Mouse (Mus musculus) lung, postnatal 4 days (tissue): Measurements from ENCODE around the gene Ppp3r1.
"Not testable (repeated sequence)": the region's sequence is repeated elsewhere in the genome, so short reads cannot be mapped to it uniquely, and the experiment has no call there.

Source experiments
- DNase-seq, 2 experiments: peaks; one replicate each; pipeline ENCODE4 v3.0.0; 2021

The Ppp3r1 gene

DNA sequence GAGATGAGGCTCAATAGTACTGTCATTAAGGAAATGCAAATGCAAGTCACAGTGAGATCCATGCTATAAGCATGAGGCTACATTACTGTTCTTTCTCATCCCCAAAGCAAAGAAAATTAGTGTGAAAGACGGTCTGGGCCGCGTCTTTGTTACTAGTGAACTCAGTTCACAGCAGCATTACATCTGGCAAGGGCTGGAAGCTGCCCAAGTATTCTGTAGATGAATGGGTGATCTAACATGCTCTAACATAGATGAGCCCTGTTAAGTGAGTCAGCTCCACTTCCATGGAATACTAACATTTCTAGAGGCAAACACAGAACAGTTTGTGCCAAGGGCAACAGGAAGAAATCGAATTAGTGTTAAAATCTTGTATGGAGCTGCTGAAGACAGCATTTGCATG, 41.9 kb downstream of the Ppp3r1 start:
- DNase-seq = no peak

GRCm38 (mm10) chr11:17202481-17202880, 43.4 kb downstream of the Ppp3r1 start:
- DNase-seq = no peak

- peak; percentile 96 to 97 for DNase-seq
These were observed 52.4 kb downstream of the Ppp3r1 start, which contains the start of gene Pno1 for GRCm38 (mm10) chr11:17211258-17212140. Gene Pno1, minus strand, starts transcription at chr11:17211568.

- DNase-seq = no peak
These were observed 53.1 kb downstream of the Ppp3r1 start for GRCm38 (mm10) chr11:17212141-17212495.

GRCm38 (mm10) chr11:17212903-17213509, 53.9 kb downstream of the Ppp3r1 start:
- no peak for DNase-seq

DNA sequence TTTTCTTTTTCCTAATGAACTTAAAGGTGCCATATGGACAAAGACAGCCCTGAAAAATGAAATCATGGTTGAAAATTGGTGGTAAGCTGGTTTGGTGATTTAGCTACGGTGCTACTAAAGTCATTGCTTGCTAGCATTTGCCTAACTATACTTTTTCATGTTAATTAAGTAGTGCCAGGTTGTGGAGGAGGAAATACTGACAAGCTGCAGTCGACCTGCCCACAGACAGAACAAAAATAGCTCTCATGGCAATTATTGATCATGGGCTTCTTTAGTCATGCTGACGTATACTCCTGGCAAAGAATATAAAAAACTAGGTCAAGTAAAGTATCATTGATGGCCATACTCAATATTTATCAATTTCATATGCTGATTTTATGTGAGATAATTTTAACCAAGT, 56.4 kb downstream of the Ppp3r1 start:
- no peak for DNase-seq

GRCm38 (mm10) chr11:17221126-17221525, 62.1 kb downstream of the Ppp3r1 start:
- no peak for DNase-seq

DNA sequence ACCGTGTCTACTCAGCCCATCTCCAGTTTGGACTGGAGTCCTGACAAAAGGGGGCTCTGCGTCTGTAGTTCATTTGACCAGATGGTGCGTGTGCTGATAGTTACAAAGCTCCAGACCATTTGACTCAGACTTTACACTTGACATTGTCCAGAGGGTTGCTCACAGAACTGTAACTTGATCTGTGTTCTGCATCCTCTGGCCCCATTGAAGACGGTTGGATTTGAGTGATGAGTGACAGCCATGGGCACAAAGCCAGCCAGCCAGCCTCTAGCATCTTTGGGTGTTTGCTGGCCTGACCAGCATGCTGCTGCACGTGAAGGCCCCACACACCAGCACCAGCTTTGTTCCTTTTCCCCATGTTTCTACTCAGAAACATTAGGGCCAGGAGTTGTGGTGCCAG, 73.7 kb downstream of the Ppp3r1 start:
- no peak for DNase-seq

GRCm38 (mm10) chr11:17236449-17237037, 77.5 kb downstream of the Ppp3r1 start:
- DNase-seq = no peak

DNA sequence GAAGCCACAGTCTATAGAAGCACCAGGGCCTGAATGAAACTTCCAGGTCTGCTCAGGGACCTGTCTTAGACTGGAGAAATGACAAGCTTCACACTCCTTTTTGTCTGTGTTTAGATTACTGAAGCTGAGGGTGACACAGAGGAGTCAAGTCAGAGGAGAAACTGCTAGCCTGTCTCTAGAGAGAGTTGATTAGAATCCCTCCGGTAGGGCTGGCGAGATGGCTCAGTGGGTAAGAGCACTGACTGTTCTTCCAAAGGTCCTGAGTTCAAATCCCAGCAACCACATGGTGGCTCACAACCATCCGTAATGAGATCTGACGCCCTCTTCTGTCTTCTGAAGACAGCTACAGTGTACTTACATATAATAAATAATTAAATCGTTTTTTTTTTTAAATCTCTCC, 79.5 kb downstream of the Ppp3r1 start:
- not testable (repeated sequence) for DNase-seq

DNA sequence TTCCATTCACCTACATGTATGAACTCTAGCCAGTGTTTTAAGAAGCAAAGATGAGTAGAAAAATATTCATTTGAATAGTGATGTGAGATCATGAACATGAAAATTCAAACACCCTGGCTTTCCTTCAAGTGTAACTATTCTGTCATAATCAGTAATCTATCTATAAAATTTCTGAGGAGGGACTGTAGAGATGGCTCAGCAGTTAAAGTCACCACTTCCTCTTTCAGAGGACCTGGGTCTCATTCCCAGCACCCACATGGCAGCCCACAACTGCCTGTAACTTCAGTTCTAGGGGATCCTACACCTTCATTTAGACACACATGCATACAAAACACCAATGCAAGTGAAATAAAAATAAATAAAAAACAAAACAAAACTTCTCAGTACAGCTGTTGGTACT, 89.7 kb downstream of the Ppp3r1 start:
- no peak for DNase-seq
